Mouse (Mus musculus) cerebellum, postnatal 4 days (tissue): ENCODE results near the gene Gm13023.
"Not testable (repeated sequence)": the region's sequence is repeated elsewhere in the genome, so short reads cannot be mapped to it uniquely, and the experiment has no call there.

Source experiments
- DNase-seq, 2 experiments: peaks; one replicate each; pipeline ENCODE4 v3.0.0; 2022; ENCODE audit warnings: low spot score in 2 of 2, mixed read lengths in 1 of 2

Gene Gm13023

DNA sequence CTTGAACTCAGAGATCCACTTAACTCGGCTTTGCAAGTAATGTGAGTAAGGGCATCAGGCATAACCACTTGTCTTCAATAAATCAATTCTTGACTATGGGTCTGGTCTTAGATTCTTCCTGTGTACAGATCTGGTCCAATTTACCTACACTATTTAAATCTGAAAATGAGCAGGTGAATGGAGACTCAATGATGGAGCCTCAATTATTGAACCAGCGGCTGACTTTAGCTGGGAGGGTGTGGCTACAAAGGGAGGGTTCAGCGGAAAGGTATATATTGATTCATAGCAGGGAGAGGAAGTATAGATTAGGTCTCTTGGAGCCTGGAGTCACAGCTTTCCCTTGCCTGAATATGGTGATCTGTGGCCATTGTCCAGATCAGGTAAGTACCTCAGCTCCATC is at the start of gene Gm13023:
Gene Gm13023 (plus strand): TSS at position 301 of the 400 bp plus-strand sequence.
- DNase-seq = not testable (repeated sequence)

DNA sequence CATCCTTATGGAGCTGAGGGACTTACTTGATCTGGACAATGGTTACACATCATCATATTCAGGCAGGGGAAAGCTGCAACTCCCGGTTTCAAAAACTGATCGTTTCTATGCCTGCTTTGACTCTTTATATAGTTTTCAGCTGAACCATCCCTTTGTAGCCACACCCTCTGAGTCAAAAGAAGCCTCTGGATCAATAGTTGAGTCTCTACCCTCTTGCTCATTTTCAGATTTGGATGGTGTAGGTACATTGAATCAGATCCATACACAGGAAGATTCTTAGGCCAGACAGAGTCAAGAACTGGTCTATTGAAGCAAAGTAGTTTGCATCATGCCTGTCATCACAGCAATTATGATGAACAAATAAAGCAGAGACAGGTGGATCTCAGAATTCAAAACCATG is 26.8 kb downstream of the Gm13023 start, which contains the start of gene Gm13084:
Gene Gm13084 (minus strand): TSS at position 101 of the 400 bp plus-strand sequence.
- no peak for DNase-seq
